Mouse (Mus musculus) testis, adult 2 months (tissue): ENCODE data around the gene Son.

ENCODE experiments used
- CTCF ChIP-seq: fragments of 200-500 bp; IDR thresholded peaks from 2 replicates; pipeline ENCODE4 v1.5.1; 2012; ENCODE audit warnings: low read depth, mild to moderate bottlenecking, inconsistent platforms, low read length, moderate library complexity; ENCODE audit not compliant: control insufficient read depth, insufficient read depth, insufficient replicate concordance
- POLR2A ChIP-seq: fragments of 200-500 bp; IDR thresholded peaks from 2 replicates; pipeline ENCODE4 v1.6.1; 2012; ENCODE audit warnings: low read depth, mild to moderate bottlenecking, inconsistent platforms, low read length, moderate library complexity; ENCODE audit not compliant: control insufficient read depth

DNA sequence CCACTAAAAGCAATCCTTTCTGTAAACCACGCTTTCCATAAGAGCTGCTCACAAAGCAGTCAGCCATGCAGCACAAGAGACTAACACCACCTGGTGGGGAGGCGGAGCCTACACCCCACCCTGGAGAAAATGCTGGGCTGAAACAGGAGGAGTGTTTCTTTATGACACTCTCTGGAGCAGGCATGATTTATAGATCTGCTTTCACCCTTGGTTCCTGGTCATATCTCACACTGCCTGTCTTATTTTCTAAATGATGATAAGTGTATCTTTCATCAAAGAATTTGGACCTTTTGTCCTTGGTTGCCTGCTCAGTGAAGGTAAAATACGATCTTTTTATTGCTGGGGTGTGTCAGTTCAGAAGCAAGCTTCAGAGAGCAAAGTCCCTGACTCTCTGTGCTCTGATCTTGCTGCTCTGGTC, 55.5 kb downstream of the Son start:
- no peak for TF ChIP-seq CTCF
- no peak for TF ChIP-seq POLR2A
